Mouse (Mus musculus) MEL-GATA-1-ER (cell line): Measurements from ENCODE around the gene Mta3.

Source experiments
- DNase-seq: peaks from one replicate; pipeline ENCODE4 v3.0.0-alpha.2; 2012; ENCODE audit warnings: low read depth; ENCODE audit errors: extremely low read depth

Mta3 gene

GRCm38 (mm10) chr17:83753112-83753899, 47.3 kb downstream of the Mta3 start:
- DNase-seq, result no peak

GRCm38 (mm10) chr17:83758096-83758495, 52.1 kb downstream of the Mta3 start:
- DNase-seq, result no peak

DNA sequence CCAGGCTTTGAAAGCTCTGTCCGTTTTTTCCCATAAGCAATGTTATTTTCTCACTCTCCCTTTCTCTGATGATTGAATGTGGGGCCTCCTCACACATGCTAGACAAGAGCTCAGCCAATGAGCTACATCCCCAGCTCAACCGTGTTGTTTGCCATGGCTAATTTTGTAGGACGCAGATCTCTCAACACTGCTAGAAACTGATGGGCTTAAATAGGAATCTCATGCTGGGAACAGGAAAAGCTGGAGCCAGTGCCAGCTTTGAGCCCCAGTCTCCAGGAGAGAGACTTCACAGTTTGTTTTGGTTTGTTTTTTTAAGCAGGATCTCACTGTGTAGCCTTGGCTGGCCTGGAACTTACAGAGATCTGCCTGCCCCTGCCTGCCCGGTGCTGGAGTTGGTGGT, 53.6 kb downstream of the Mta3 start:
- no peak for DNase-seq

GRCm38 (mm10) chr17:83764538-83764937, 58.6 kb downstream of the Mta3 start:
- no peak for DNase-seq

GRCm38 (mm10) chr17:83767064-83767463, 61.1 kb downstream of the Mta3 start:
- no peak for DNase-seq

DNA sequence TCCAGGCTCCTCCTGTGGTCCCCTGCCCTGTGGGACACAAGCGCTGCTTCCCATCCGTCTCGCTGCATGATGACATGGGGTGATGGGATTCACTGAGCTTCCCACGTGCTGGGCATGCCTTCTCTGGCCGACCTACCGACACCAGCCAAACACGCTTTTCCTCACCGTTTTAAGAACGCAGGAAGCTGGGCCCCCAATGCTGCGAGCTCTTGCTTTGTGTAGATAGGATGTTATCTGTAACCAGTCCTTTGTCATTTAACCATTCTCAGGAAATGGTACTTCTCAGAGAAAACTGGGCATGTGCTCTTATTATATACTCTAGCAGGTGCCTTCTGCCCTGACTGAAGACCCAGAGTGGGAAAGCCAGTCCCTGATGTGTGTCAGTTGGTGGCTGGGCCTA, 62.3 kb downstream of the Mta3 start:
- DNase-seq, result peak; percentile 66

DNA sequence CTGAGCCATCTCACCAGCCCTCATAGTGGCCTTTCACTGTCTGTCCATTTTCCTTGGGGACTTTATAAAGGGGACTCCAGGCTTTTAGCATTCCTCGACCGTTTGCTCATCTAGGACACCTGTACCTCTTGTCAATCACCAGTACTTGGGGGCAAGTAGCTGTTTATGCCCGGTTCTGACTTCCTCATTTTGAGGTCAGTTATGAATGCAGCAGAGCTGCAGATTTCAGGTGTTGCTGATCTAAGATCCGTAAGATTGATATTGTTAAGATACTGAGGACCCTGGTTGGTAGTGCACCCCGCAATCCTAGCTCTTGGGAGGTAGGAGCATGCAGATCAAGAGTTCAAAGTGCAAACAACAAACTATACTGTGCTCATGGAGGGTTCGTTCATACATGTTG, 64.4 kb downstream of the Mta3 start:
- DNase-seq, result no peak

GRCm38 (mm10) chr17:83770931-83771330, 65.0 kb downstream of the Mta3 start:
- DNase-seq, result no peak

- DNase-seq, result no peak
Observed at GRCm38 (mm10) chr17:83772110-83772509, 66.1 kb downstream of the Mta3 start.

GRCm38 (mm10) chr17:83772711-83773110, 66.7 kb downstream of the Mta3 start:
- no peak for DNase-seq

DNA sequence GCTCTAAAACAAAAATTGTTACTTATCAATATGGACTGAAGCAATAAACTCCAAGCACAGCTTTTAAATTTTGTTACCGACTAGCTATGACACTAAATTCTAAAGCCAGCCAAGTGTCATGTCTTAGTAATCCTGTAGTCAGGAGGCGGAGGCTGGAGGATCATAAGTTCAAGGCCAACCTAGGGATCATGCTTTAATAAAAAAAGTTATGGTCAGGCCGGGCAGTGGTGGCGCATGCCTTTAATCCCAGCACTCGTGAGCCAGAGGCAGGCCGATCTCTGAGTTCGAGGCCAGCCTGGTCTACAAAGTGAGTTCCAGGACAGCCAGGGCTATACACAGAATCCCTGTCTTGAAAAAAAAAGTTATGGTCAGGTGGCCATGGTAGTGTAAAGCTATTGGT, 71.0 kb downstream of the Mta3 start:
- no peak for DNase-seq

DNA sequence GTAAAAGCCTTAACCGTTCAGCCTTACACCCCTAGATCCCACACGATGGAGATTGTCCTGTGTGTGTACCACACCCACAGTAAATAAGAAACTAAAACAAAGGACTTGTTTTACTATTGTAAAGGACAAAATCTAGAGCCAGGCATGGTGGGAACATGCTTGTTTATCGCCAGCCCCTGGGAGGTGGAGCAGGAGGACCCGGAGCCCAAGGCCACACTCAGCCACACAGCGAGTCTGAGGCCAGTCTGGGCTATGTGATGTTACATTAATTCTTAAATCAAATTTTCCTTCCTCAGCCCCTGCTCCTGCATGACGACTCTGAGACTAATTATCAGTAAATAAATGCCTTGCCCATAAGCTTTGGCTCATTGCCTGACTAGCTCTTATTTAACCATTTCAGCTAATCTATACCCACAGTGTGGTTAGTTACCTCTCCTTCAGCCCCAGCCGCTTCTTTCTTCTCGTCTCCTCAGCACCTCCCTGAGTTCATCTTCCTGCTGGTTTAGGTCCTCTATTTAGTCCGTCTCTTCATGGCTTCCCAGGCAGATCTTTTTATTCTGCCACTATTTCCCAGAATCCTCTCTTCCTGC, 71.6 kb downstream of the Mta3 start:
- peak; percentile 13 for DNase-seq

- DNase-seq, result peak; percentile 40
Observed at GRCm38 (mm10) chr17:83780228-83780627, 74.3 kb downstream of the Mta3 start.

DNA sequence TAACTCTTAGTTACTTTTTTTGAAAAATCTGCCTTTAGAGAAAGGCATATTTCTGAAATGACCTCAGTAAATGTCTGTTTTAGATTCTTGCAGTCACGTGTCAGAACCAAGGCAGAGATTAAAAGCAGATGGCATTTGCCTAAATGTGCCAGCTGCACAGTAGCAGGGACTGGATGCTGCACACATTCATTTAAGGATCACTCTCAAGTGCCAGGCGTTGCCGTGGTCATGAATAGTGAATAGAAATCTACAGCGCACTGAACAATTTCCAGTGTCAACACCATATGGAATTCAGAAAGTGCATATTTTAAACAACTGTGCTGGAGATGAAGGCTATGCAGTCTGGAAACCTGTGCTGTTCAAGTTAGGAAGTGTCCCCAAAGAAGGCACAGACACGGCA, 76.8 kb downstream of the Mta3 start:
- no peak for DNase-seq

DNA sequence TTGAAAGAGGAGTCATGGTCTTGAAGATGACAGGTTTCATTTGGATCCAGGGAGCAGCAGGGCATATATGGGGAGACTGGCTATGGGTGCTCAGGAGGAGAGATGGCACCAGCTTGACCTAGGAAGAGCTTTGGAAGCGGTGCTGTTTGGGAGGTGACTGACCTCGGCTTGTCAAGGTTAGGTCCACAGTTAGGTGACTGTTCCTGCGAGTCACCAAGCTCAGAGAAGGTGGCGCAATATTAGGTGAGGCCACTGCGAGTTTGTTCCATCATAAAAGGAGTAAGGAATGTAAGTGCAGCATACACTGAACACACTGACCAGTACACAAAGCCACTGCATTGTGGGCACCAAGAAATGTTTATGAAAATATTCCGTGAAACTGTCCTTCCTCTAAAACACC, 80.5 kb downstream of the Mta3 start:
- no peak for DNase-seq

DNA sequence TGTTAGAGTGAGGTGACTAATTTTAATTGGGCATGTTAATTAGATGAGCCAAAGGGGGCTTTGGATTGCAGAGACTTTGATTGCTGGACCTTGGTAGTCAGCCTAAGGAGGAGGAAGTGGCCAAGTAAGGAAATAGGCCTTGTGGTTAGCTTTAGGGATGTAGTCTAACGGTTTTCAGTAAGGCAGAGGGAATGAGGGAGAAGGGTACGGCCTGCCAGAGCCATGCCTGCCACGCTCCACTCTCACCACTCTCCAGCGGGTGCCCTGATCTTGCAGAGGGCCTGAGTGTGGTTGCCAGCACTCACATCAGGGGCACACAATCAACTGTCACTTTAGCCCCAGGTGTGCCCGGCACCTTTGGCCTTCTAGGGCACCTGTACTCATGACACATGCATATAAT, 84.2 kb downstream of the Mta3 start:
- DNase-seq, result no peak

- DNase-seq, result no peak
Observed at GRCm38 (mm10) chr17:83792388-83792787, 86.4 kb downstream of the Mta3 start.

DNA sequence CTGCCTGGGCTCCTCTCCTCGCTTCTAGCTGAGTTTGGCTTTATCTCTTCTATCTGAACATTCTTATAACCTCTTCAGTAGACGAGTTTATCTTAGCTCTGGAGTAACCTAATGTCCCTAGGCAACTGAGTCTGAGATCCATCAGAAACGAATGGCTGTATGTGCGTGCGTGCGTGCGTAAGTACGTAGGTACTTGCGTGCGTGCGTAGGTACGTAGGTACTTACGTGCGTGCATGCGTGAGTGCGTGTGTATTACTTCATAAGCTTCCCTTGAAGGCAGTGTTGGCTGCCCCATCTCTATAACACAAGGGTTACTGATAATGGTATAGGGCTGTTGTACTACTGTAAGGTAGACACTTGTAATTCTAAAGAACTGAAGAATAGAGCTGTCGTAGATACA, 89.2 kb downstream of the Mta3 start:
- DNase-seq, result no peak

DNA sequence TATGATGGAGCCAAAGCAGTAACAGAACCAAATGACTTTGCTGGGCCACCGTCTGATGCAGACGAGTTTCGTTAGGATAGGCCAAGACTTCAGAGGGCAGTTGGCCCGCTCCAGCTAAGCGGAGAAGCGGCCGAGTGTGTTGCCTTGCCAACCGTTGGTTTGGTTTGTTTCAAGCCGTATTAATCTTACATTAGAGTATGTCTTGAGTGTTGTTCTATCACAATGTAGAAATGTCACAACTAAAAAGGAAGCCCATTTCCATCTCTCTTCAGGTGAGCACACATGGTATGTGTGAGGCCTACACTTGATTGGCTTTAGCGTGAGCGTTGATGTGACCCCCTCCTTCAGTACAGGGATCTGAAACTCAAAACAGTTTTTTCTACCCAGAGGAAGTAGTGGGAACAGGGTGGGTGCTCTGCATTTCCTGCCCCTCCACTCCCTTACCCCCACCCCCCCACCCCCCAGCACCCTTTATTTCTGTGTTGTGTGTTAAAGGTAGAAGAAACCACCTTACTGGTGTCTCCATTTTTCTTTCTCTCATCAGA, 93.6 kb downstream of the Mta3 start:
- DNase-seq, result no peak

DNA sequence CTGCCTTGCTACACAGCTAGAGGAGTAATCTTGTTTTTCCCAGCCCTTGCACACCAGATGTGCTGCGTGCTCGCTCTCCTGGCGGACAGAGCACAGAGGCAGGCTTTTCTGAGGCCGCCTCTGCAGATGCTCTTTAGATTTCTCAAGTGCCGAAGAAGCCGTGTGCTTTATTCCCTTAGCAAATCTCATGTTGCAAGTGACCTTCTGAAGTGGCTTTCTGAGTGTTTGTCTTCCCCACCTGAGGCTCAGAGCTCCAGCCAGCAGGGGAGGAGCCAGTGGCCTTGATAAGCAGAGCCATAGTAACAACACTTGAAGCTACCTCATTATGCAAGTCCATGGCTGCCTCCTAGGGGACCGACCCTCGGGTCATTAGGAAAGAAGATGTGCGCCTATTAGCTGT, 98.0 kb downstream of the Mta3 start:
- no peak for DNase-seq

- DNase-seq, result no peak
Observed at GRCm38 (mm10) chr17:83805078-83805477, 99.1 kb downstream of the Mta3 start.

- DNase-seq, result peak; percentile 83
Observed at GRCm38 (mm10) chr17:83807345-83807744, 101.4 kb downstream of the Mta3 start.
